Mouse (Mus musculus) CD8-positive naive resting alpha-beta T cell, adult 57 days (primary cell): ENCODE results near the gene Ilk. TPM values are rescaled to one million over a fixed set of nuclear protein-coding genes. Genes with fewer than 3 reads are reported as not detected.

Experiments
- total RNA-seq: library from RNA; stranded (reverse); gene quantifications from one replicate; pipeline ENCODE4 v1.2.4, GENCODE M21; 2023

The Ilk gene
- total RNA-seq = 93.6 TPM

DNA sequence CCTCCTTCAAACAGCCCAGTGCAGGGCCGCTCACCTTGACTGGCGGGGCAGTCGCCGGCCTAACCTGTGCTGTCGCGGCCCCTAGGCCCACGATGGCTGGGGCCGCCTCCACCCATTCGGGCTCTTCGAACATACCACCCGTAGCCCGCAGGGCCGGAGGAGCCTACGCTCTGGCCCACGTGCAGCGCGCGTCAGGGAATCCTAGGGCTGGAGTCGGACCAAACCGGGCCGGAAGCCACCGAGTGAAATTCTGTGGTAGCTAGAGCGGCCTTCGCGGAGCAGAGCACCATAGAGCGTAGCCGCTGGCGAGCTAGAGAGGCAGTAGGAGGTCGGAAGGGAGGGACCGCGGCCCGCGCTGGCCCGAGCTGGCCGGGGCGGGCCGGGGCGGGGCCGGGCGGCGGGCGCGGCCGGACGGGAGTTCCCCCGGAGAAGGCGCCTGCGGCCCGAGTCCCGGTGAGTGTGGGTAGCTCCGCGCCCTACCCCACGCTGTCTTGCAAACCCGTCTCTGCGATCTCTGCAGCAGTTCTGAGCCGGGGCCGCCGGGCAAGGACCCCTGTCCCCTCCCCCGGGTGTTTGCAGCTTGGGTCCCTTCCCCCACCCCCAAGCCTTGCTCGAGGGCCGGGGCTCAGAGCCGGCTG, at the start of gene Ilk:
Gene Ilk (plus strand): TSS at position 329 of the 638 bp plus-strand sequence.

DNA sequence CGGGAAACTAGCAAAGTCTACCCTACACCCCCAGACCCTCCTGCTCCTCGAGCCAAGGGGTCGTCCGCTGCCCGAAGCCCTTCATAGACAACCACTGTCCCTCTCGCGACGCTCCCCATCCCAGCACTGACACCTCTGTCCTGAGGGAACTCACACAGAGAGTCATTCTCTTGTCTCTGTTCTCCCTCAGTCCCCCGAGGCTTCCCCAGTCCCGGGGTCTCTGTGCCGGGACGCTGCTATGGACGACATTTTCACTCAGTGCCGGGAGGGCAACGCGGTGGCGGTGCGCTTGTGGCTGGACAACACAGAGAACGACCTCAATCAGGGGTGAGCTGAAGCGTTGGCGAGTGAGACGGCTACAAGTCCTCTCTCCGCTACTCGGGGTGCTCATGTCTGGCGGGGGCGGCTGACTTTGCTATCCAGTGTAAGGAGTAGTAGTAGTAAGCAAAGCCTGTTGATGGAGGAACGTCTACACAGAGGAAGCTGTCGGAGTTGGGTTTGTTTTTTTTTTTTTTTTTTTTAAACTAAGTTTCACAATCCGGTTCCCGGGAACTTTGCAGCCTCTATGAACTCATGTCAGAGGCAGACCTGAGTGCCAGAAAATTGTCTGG, 624 bp downstream of the Ilk start, which contains the start of gene Rrp8:
Gene Rrp8 (minus strand): TSS at position 475 of the 611 bp plus-strand sequence.

DNA sequence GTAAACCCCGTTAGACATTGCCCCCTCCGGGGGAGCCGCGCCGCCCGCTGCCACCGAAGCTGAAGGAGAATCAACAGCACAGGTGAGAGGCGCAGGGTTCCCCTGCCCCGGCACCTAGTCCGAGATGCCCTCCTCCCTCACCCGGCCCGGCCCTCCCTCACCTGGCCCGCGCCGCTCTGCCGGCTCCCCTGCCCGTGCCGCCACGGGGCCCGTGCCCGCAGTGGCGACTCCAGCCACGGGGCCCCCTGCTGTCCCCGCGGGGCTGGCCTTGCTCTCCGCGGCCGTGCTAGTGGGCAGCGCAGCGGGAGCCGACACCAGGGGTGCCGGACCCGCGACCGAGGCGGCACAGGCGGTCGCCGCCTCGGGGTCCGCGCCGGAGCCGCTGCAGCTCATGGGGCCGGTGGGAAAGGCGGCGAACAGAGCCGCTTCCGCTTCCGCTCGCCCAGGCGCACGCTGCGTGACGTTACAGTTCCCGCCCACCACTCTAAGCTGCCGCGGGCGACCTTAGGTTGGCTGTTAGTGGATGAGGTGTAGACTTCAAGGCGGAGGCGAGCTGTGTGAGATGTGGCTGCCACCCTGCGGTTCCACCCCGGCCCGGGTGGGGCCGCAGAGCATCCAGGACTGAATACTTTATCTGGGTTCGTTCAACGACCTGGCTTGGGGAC, 7.7 kb downstream of the Ilk start, which contains the start of gene Taf10:
Gene Taf10 (minus strand): TSS at position 436 of the 665 bp plus-strand sequence.

GRCm38 (mm10) chr7:105751491-105752433, 15.4 kb downstream of the Ilk start, which contains the start of gene Tpp1:
Gene Tpp1, minus strand, starts transcription at chr7:105752235.

GRCm38 (mm10) chr7:105787285-105788140, 51.1 kb downstream of the Ilk start, which contains the start of gene Dchs1:
Gene Dchs1, minus strand, starts transcription at chr7:105787654.

Other genes starting within 250 kb of the Ilk start
- 21.5 TPM for gene Smpd1, start 182.2 kb upstream of the Ilk start, total RNA-seq
- gene Apbb1, start 154.9 kb upstream of the Ilk start, total RNA-seq = 2.6 TPM
- gene Hpx, start 136.5 kb upstream of the Ilk start, total RNA-seq = not detected
- 17.5 TPM for gene Trim3, start 103.0 kb upstream of the Ilk start, total RNA-seq
- 68.0 TPM for gene Timm10b, start 96.5 kb upstream of the Ilk start, total RNA-seq
- gene Arfip2, start 96.2 kb upstream of the Ilk start, total RNA-seq = 31.9 TPM
- gene Gm45799, start 96.0 kb upstream of the Ilk start, total RNA-seq = 8.8 TPM
- 4.7 TPM for gene Dnhd1, start 85.8 kb upstream of the Ilk start, total RNA-seq
- 20.0 TPM for gene Rrp8, start 793 bp downstream of the Ilk start, total RNA-seq
- 190 TPM for gene Taf10, start 7.8 kb downstream of the Ilk start, total RNA-seq
- 50.2 TPM for gene Tpp1, start 15.6 kb downstream of the Ilk start, total RNA-seq
- gene Dchs1, start 51.1 kb downstream of the Ilk start, total RNA-seq = 0.03 TPM
- gene Mrpl17, start 74.5 kb downstream of the Ilk start, total RNA-seq = 59.0 TPM
- 110 TPM for gene Gm4070, start 217.4 kb downstream of the Ilk start, total RNA-seq